Mouse (Mus musculus): ENCODE results near the gene Ccnt1.
"Not testable (repeated sequence)": the region's sequence is repeated elsewhere in the genome, so short reads cannot be mapped to it uniquely, and the experiment has no call there.

Gene Ccnt1

GRCm38 (mm10) chr15:98545151-98545550 lies 25.6 kb downstream of the Ccnt1 start:
- no peak for DNase-seq (ENCODE audit: low read depth, low spot score)

- DNase-seq (ENCODE audit: low read depth, low spot score): no peak
Observed at GRCm38 (mm10) chr15:98543341-98543740, 27.4 kb downstream of the Ccnt1 start.

- no peak for DNase-seq (ENCODE audit: low read depth, low spot score)
Observed at GRCm38 (mm10) chr15:98541064-98541463, 29.7 kb downstream of the Ccnt1 start.

GRCm38 (mm10) chr15:98537923-98538322 lies 32.8 kb downstream of the Ccnt1 start:
- no peak for DNase-seq (ENCODE audit: low read depth, low spot score)

GRCm38 (mm10) chr15:98536828-98537510 lies 33.8 kb downstream of the Ccnt1 start:
- DNase-seq (ENCODE audit: low read depth, low spot score): no peak

GRCm38 (mm10) chr15:98535921-98536320 lies 34.8 kb downstream of the Ccnt1 start:
- DNase-seq (ENCODE audit: low read depth, low spot score): no peak

- peak; percentile 99 for DNase-seq (ENCODE audit: low read depth, low spot score)
Observed at GRCm38 (mm10) chr15:98533881-98534627, 36.7 kb downstream of the Ccnt1 start, which contains the start of gene Kansl2. Gene Kansl2, minus strand, starts transcription at chr15:98534264.

GRCm38 (mm10) chr15:98533035-98533531 lies 37.6 kb downstream of the Ccnt1 start:
- peak; percentile 33 for DNase-seq (ENCODE audit: low read depth, low spot score)

- no peak for DNase-seq (ENCODE audit: low read depth, low spot score)
Observed at GRCm38 (mm10) chr15:98532281-98532680, 38.4 kb downstream of the Ccnt1 start.

- DNase-seq (ENCODE audit: low read depth, low spot score): no peak
Observed at GRCm38 (mm10) chr15:98528066-98528563, 42.6 kb downstream of the Ccnt1 start.

- DNase-seq (ENCODE audit: low read depth, low spot score): no peak
Observed at GRCm38 (mm10) chr15:98527056-98527771, 43.5 kb downstream of the Ccnt1 start.

- DNase-seq (ENCODE audit: low read depth, low spot score): no peak
Observed at GRCm38 (mm10) chr15:98526057-98526456, 44.7 kb downstream of the Ccnt1 start.

GRCm38 (mm10) chr15:98521245-98521644 lies 49.5 kb downstream of the Ccnt1 start:
- DNase-seq (ENCODE audit: low read depth, low spot score): no peak

GRCm38 (mm10) chr15:98517380-98518355 lies 53.1 kb downstream of the Ccnt1 start:
- peak; percentile 79 for DNase-seq (ENCODE audit: low read depth, low spot score)

- not testable (repeated sequence) for DNase-seq (ENCODE audit: low read depth, low spot score)
Observed at GRCm38 (mm10) chr15:98514845-98515244, 55.9 kb downstream of the Ccnt1 start.

- DNase-seq (ENCODE audit: low read depth, low spot score): peak; percentile 78
Observed at GRCm38 (mm10) chr15:98514146-98514545, 56.6 kb downstream of the Ccnt1 start.

GRCm38 (mm10) chr15:98513676-98514075 lies 57.0 kb downstream of the Ccnt1 start:
- peak; percentile 37 for DNase-seq (ENCODE audit: low read depth, low spot score)

- peak; percentile 37 for DNase-seq (ENCODE audit: low read depth, low spot score)
Observed at GRCm38 (mm10) chr15:98512799-98513321, 57.9 kb downstream of the Ccnt1 start.

- DNase-seq (ENCODE audit: low read depth, low spot score): no peak
Observed at GRCm38 (mm10) chr15:98512232-98512631, 58.5 kb downstream of the Ccnt1 start.

GRCm38 (mm10) chr15:98511386-98511928 lies 59.3 kb downstream of the Ccnt1 start:
- DNase-seq (ENCODE audit: low read depth, low spot score): peak; percentile 62
